Mouse (Mus musculus): ENCODE data around the gene Gm48551. TPM values are rescaled to one million over a fixed set of nuclear protein-coding genes. Genes with fewer than 3 reads are reported as not detected.

The Gm48551 gene
- polyA plus RNA-seq, 2 experiments = 1.1 to 4.3 TPM

DNA sequence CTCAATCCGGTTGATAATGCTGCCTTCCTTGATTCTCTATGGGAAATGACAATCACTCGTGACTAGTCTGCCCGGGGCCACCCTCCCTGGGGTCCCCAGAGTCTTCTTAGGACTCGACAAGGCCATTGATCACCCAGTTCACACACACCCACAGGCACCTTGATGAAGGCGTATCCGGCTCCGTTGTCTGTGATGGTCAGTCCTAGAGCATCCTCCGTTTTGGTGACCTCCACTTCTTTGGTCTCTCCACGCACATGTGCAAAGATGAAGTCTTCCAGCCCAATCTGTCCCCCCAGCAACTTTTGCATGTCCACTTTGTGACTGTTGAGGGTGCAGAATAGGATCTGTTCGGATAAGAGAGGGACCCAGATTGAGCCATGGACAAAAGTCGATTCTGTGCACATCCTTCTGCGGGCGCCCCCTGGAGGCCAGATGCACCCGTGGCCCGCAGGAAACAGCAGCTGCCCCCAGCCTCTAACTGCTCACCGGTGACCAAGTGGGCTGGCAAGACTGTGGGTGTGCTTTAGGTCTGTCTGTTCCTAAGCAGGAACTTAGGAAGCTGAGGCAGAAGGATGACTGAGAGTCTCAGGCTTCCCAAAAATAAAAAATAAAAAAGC, 42.8 kb upstream of the Gm48551 start:
- Histone ChIP-seq H3K36me3 (ENCODE audit: control insufficient read depth, insufficient read depth, low read length) (0 out of 2 replicates have a peak, but pooled peaks cover 7% of the 10 kb centered on the region), H3K4me1 (ENCODE audit: control insufficient read depth, insufficient read depth, low read length) (peaks cover 7% of the 10 kb centered on the region; the same call in 1 of the 2 replicates), H3K27me3 (ENCODE audit: control insufficient read depth, insufficient read depth, low read length) (peaks cover 55% of the 10 kb centered on the region), H3K4me3 (replicated peaks; ENCODE audit: low read length) (no peak overlapping the region), H3K27ac (replicated peaks; ENCODE audit: low read depth, low read length) (no peak overlapping the region), H3K9me3 (ENCODE audit: control insufficient read depth, low read length) (no peaks in the 10 kb centered on the region), H3K9ac (ENCODE audit: low read depth, low read length, severe bottlenecking) (no peak overlapping the region), H3K4me2 (replicated peaks; ENCODE audit: low read depth, low read length, severe bottlenecking) (no peak overlapping the region)
- WGBS = 34% methylated on average over 16 of the region's 16 CpGs
- DNase-seq (ENCODE audit: low spot score) = peak; percentile 57
- no peak for TF ChIP-seq POLR2A (IDR thresholded peaks at IDR 0.05; ENCODE audit: borderline replicate concordance, extremely low read depth, insufficient read depth, insufficient read length)
- ATAC-seq (ENCODE audit: low FRiP score, low read depth) = no peak

GRCm38 (mm10) chr10:81342686-81343505, 41.4 kb upstream of the Gm48551 start, which contains the start of gene Gipc3:
Gipc3 (minus strand) TSS chr10:81343266.
- 10% methylated on average over 28 of the region's 67 CpGs for WGBS
- Histone ChIP-seq H3K9ac (ENCODE audit: low read depth, low read length, severe bottlenecking) (peak within 1 kb of the TSS; percentile 44), H3K27me3 (ENCODE audit: control insufficient read depth, insufficient read depth, low read length) (peaks cover 47% of the 10 kb centered on the region), H3K4me1 (ENCODE audit: control insufficient read depth, insufficient read depth, low read length) (peaks cover 15% of the 10 kb centered on the region), H3K27ac (replicated peaks; ENCODE audit: low read depth, low read length) (no peak within 1 kb of the TSS), H3K4me3 (replicated peaks; ENCODE audit: low read length) (peak within 1 kb of the TSS; percentile 37), H3K36me3 (ENCODE audit: control insufficient read depth, insufficient read depth, low read length) (peaks cover 13% of the 10 kb centered on the region), H3K9me3 (ENCODE audit: control insufficient read depth, low read length) (no peaks in the 10 kb centered on the region), H3K4me2 (replicated peaks; ENCODE audit: low read depth, low read length, severe bottlenecking) (peak within 1 kb of the TSS; percentile 72)
- no peak for TF ChIP-seq POLR2A (IDR thresholded peaks at IDR 0.05; ENCODE audit: borderline replicate concordance, extremely low read depth, insufficient read depth, insufficient read length)
- ATAC-seq (ENCODE audit: low FRiP score, low read depth) (no peak), DNase-seq (ENCODE audit: low spot score) (no peak)

DNA sequence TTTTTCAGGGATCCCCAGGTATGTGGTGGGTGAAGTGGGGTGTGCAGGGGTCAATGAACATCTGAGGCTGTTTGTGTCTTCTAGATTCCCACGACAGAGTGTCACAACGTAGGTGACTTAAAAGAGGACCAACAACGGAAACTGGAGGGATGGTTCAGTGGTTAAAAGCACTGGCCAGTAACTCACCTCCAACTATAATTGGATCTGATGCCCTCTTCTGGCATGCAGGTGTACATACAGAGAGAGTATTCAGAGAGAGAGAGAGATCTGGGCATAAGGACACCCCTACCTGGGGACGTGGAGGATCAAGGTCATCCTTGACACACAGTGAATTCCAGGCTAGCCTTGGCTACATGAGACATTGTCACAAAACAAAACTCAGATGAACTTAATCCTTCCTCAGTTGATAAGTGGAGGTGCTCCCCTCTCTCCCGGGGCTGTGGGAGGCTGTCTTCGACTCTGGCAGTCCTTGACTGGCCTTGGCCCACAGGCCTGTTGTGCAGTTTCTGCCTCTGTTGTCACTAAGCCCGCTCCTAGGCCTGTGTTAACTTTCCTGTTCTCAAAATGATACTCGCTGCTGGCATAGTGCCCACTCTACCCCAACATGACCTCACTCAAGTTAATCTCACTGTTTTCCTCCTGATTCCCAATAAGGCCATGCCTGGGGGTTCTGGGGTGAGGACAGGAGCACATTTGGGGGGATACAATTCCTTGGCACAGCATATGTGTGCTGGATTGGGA, 39.7 kb upstream of the Gm48551 start:
- H3K27ac ChIP-seq (replicated peaks; ENCODE audit: low read depth, low read length) = no peak overlapping the region
- no peak for TF ChIP-seq POLR2A (IDR thresholded peaks at IDR 0.05; ENCODE audit: borderline replicate concordance, extremely low read depth, insufficient read depth, insufficient read length)
- no peak overlapping the region for H3K4me2 ChIP-seq (replicated peaks; ENCODE audit: low read depth, low read length, severe bottlenecking)
- peaks cover 44% of the 10 kb centered on the region for H3K27me3 ChIP-seq (ENCODE audit: control insufficient read depth, insufficient read depth, low read length)
- 48% methylated on average over 8 of the region's 8 CpGs for WGBS
- H3K9ac ChIP-seq (ENCODE audit: low read depth, low read length, severe bottlenecking) = no peak overlapping the region
- H3K36me3 ChIP-seq (ENCODE audit: control insufficient read depth, insufficient read depth, low read length) = peaks cover 21% of the 10 kb centered on the region
- H3K9me3 ChIP-seq (ENCODE audit: control insufficient read depth, low read length) = no peaks in the 10 kb centered on the region
- no peak for DNase-seq (ENCODE audit: low spot score)
- ATAC-seq (ENCODE audit: low FRiP score, low read depth) = no peak
- H3K4me1 ChIP-seq (ENCODE audit: control insufficient read depth, insufficient read depth, low read length) = peaks cover 24% of the 10 kb centered on the region
- H3K4me3 ChIP-seq (replicated peaks; ENCODE audit: low read length) = no peak overlapping the region

- Histone ChIP-seq H3K4me3 (replicated peaks; ENCODE audit: low read length) (no peak overlapping the region), H3K9me3 (ENCODE audit: control insufficient read depth, low read length) (no peaks in the 10 kb centered on the region), H3K36me3 (ENCODE audit: control insufficient read depth, insufficient read depth, low read length) (peaks cover 21% of the 10 kb centered on the region), H3K9ac (ENCODE audit: low read depth, low read length, severe bottlenecking) (no peak overlapping the region), H3K4me2 (replicated peaks; ENCODE audit: low read depth, low read length, severe bottlenecking) (no peak overlapping the region), H3K27ac (replicated peaks; ENCODE audit: low read depth, low read length) (no peak overlapping the region), H3K27me3 (ENCODE audit: control insufficient read depth, insufficient read depth, low read length) (peaks cover 44% of the 10 kb centered on the region), H3K4me1 (ENCODE audit: control insufficient read depth, insufficient read depth, low read length) (peaks cover 26% of the 10 kb centered on the region)
- no peak for DNase-seq (ENCODE audit: low spot score)
- no peak for TF ChIP-seq POLR2A (IDR thresholded peaks at IDR 0.05; ENCODE audit: borderline replicate concordance, extremely low read depth, insufficient read depth, insufficient read length)
- ATAC-seq (ENCODE audit: low FRiP score, low read depth) = no peak
- WGBS = 89% methylated on average over 4 of the region's 4 CpGs
Observed at GRCm38 (mm10) chr10:81345162-81345534, 39.1 kb upstream of the Gm48551 start.

DNA sequence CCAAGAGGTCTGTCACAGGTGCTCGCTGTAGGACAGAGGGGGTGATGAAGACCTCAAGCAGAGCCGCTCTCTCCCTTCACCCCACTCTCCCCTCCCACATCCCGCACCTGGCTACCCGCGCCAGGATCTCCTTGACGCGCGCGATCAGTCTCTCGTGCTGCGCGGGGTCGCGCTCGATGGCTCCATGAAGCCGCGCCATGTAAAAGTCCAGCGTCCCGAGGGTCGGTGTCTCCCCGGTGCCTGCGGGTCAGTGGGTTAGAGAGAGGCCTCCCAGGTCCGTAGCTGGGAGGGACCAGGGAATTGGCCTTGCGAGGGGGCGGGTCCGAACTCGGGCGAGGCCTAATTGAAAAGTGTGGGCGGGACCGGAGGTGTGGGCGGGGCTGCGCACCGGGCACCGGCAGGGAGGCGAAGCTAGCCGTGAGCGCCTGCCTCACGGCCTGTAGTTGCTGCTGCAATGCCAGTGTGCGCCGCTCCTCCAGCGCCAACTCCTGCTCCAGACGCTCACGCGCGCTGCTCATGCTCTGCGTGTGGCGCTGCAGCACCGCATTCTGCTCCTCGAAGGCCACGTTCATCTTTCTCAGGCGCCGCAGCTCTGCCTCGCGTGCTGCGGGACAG, 37.7 kb upstream of the Gm48551 start:
- no peak for ATAC-seq (ENCODE audit: low FRiP score, low read depth)
- peak overlapping the region; percentile 27 for H3K4me3 ChIP-seq (replicated peaks; ENCODE audit: low read length)
- H3K27me3 ChIP-seq (ENCODE audit: control insufficient read depth, insufficient read depth, low read length) = peaks cover 36% of the 10 kb centered on the region
- H3K4me2 ChIP-seq (replicated peaks; ENCODE audit: low read depth, low read length, severe bottlenecking) = peak overlapping the region; percentile 50
- peak overlapping the region; percentile 26; the same call in 1 of the 2 replicates for H3K9ac ChIP-seq (ENCODE audit: low read depth, low read length, severe bottlenecking)
- no peaks in the 10 kb centered on the region for H3K9me3 ChIP-seq (ENCODE audit: control insufficient read depth, low read length)
- peaks cover 26% of the 10 kb centered on the region for H3K4me1 ChIP-seq (ENCODE audit: control insufficient read depth, insufficient read depth, low read length)
- no peak for TF ChIP-seq POLR2A (IDR thresholded peaks at IDR 0.05; ENCODE audit: borderline replicate concordance, extremely low read depth, insufficient read depth, insufficient read length)
- peak; percentile 56 for DNase-seq (ENCODE audit: low spot score)
- WGBS = 11% methylated on average over 39 of the region's 55 CpGs
- no peak overlapping the region for H3K27ac ChIP-seq (replicated peaks; ENCODE audit: low read depth, low read length)
- peaks cover 21% of the 10 kb centered on the region for H3K36me3 ChIP-seq (ENCODE audit: control insufficient read depth, insufficient read depth, low read length)

Measured in limb, embryonic 14.5 days (tissue).